Mouse (Mus musculus) lung, postnatal 25 days (tissue): ENCODE measurements at regions not wholly inside any gene's neighbourhood (a gene's known extent, or its start where the extent isn't known, plus 50 kb on each side); places are given as distances from the start of the nearest gene placed in this dataset.

Source experiments
- DNase-seq: peaks from one replicate; pipeline ENCODE4 v3.0.0; 2022; ENCODE audit warnings: low spot score

- peak; percentile 75 for DNase-seq
These were observed 135.0 kb downstream of the Cemip2 start for GRCm38 (mm10) chr19:21913005-21913670.

- peak; percentile 79 for DNase-seq
These were observed 135.8 kb downstream of the Cemip2 start for GRCm38 (mm10) chr19:21913748-21914611.

GRCm38 (mm10) chr19:21914658-21915057, 136.5 kb downstream of the Cemip2 start:
- DNase-seq, result no peak

GRCm38 (mm10) chr19:21918113-21918512, 140.0 kb downstream of the Cemip2 start:
- DNase-seq, result no peak

- no peak for DNase-seq
These were observed 140.9 kb downstream of the Cemip2 start for GRCm38 (mm10) chr19:21919074-21919473.

DNA sequence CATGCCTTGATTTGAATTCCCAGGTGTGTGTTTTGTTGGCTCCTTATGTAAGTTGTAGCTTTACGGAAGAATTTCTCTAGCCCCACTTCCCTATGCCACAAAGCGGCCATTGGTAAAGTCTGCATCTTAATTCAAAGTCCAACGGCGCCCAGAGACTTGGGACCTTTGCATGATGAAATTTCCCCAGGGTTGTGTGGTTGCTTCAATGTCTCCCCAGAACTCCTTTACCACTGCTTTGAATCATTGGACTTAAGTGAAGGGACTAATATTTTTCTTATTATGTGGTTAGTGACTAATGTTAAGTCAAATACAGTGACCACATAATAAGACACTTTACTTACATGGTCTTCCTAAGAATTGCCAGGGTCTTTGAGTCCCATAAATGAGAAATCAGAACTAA, 162.0 kb downstream of the Cemip2 start:
- no peak for DNase-seq

- peak; percentile 56 for DNase-seq
These were observed 163.6 kb downstream of the Cemip2 start for GRCm38 (mm10) chr19:21941720-21942119.

DNA sequence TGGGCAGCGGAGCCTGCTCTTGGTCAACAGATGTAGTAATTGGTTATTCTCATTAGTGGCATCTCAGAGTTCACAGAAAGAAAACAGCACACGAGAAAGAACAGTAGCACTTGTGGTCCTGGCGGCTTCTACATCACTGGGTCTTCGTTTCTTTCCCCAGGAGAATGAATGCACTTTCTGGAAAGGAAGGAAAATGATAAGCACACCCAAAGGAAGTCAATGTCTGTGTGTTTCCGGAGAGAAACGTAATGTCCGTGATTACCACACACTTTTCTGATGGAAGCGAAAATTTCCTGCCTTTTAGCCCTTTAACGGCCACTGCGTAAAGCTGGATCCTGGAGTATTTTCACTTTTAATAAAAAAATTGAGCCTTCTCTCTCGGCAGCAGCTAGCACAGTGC, 164.1 kb downstream of the Cemip2 start:
- no peak for DNase-seq

DNA sequence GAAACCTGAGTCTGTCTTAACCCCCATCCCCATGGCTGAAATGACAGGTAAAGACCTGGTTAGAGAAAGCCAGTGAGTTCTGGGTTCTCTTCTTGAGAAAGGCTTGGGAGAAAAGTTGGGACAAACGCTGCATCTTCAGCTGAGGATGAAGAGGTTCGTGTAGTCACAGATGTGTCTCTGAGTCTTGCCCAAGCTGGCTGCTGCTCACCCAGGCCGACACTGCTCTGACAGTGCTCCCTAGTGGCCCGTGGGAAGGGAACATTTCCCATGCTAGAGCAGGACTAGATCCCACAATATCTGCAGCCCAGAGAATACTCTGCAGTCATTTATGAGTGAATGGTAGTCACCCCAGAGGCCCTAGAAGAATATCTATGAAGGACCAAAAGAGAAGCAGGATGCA, 165.3 kb downstream of the Cemip2 start:
- DNase-seq, result peak; percentile 64

DNA sequence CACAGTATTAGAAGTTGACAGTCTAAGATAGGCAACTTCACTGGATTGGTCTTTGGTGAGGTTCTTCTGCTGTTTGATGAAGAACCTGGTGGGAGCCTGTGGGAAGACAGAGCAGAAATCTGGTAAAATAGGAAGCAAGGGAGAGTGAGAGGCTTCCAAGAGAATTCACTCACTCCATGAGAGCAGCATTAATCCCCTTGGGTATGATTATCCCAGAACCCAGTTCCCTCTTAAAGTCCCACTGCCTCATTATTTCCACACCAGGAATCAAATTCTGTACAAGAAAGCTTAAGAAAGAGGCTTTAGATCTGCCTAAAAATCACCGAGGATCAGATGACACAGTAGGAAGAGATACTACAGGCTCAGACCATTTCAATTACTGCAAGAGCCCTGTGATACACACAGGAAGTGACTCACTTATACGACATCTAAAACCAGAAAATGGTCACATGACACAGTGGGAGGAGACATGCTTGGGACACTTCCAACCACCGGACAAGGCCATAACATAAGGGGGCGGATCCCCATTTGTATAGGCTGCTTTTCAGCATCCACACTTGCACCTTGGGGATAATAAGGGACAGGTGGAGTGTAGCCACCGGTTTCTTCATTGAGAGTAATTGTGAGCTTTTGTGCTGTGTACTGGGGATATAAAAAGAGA, 168.2 kb downstream of the Cemip2 start:
- DNase-seq, result no peak

DNA sequence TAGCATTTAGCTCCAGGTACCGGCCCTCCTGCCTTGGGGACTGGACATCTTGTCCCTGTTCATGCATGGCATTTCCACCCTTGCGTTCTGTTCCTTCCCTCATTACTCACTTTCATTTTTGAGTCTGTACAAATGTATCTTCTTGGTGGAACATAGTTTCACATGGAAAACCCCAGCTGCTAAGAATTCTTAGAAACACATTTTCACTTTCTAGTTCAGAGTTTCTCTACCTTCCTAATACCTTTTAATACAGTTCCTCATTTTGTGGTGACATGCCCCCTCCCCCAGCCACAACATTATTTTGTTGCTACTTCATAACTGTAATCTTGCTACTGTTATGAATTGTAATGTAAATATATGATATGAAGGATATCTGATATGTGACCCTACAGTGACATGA, 169.9 kb downstream of the Cemip2 start:
- DNase-seq, result no peak

- DNase-seq, result no peak
These were observed 176.2 kb upstream of the Trpm3 start for GRCm38 (mm10) chr19:21962635-21963034.

DNA sequence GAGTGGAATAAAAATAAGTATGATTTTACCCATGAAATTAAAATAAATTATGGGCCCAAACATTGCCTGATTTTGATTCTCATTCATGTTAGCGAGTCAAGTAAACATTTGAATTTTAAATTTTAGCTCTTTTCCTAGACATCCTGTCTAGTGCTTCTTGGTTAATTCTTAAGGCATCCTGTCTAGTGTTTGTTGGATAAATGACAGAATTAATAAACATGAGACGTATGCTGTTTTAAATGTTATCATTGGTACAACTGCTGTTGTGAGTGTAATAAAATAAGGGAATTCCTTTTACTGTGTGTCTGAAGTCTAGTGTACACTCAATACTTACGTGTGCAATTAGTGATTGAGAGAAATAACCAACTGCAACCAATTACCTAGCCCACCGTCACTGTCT, 149.0 kb upstream of the Trpm3 start:
- DNase-seq, result no peak

GRCm38 (mm10) chr19:21990970-21991369, 147.9 kb upstream of the Trpm3 start:
- peak; percentile 18 for DNase-seq

DNA sequence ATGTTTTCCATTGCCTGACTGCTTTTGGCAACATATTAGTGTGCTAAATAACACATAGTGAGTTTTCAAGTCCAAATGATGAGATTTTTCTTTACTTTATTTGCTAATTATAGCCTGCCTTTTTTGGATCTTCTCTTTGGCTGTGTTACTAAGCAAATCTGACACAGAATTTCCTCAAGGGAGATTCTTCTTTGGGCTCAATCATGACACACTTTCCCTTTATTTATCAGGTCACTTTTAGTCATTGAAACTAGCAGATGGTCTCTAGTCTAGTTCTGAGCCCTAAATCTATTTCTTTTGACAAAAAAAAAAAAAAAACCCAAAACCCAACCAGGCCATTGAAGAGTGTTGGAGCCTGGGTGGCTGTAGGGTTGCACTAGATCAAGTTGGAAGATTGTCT, 147.4 kb upstream of the Trpm3 start:
- no peak for DNase-seq

GRCm38 (mm10) chr19:21999621-22000020, 139.2 kb upstream of the Trpm3 start:
- DNase-seq, result no peak

GRCm38 (mm10) chr19:22008053-22008935, 130.6 kb upstream of the Trpm3 start:
- DNase-seq, result no peak

DNA sequence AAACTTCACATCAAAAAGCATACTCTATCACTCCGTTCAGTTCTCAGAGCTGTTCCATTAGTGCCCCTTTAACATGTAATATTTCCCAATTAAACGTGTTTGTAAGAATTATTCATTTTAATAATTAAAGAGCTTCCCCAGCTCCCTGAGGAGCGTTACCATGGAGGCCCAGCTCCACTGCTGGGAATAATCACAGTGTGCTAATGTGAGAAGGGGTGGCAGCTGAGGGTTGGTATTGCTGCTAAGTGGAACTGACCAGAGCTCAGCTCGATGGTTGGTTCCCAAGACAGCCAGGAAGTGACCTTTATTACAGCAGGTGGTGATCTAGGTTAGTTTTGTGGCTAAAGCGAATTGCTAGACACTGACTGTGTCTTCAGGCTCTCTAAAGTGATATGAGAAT, 128.6 kb upstream of the Trpm3 start:
- DNase-seq, result no peak

- no peak for DNase-seq
These were observed 122.8 kb upstream of the Trpm3 start for GRCm38 (mm10) chr19:22015854-22016610.

GRCm38 (mm10) chr19:22017425-22017824, 121.4 kb upstream of the Trpm3 start:
- no peak for DNase-seq

GRCm38 (mm10) chr19:22027577-22027976, 111.3 kb upstream of the Trpm3 start:
- no peak for DNase-seq
